Mouse (Mus musculus) layer of hippocampus, adult 9-11 months (tissue): ENCODE measurements around the gene Zfhx3.

Experiments
- DNase-seq: peaks from one replicate; pipeline ENCODE4 v3.0.0; 2022

Gene Zfhx3

GRCm38 (mm10) chr8:108244636-108245494, 302.4 kb downstream of the Zfhx3 start:
- DNase-seq: no peak

GRCm38 (mm10) chr8:108245575-108245974, 303.1 kb downstream of the Zfhx3 start:
- no peak for DNase-seq

GRCm38 (mm10) chr8:108246035-108246933, 303.8 kb downstream of the Zfhx3 start:
- no peak for DNase-seq

- no peak for DNase-seq
Measured at GRCm38 (mm10) chr8:108246934-108247417, 304.5 kb downstream of the Zfhx3 start.

- DNase-seq: no peak
Measured at GRCm38 (mm10) chr8:108264593-108265160, 322.2 kb downstream of the Zfhx3 start.

- DNase-seq: no peak
Measured at GRCm38 (mm10) chr8:108277960-108278359, 335.5 kb downstream of the Zfhx3 start.

GRCm38 (mm10) chr8:108281981-108282380, 339.5 kb downstream of the Zfhx3 start:
- DNase-seq: no peak

GRCm38 (mm10) chr8:108286117-108286516, 343.7 kb downstream of the Zfhx3 start:
- no peak for DNase-seq

GRCm38 (mm10) chr8:108300964-108301615, 358.6 kb downstream of the Zfhx3 start:
- DNase-seq: no peak

GRCm38 (mm10) chr8:108301654-108302053, 359.2 kb downstream of the Zfhx3 start:
- no peak for DNase-seq

- DNase-seq: no peak
Measured at GRCm38 (mm10) chr8:108305368-108305767, 362.9 kb downstream of the Zfhx3 start.

GRCm38 (mm10) chr8:108309525-108310246, 367.2 kb downstream of the Zfhx3 start:
- no peak for DNase-seq

GRCm38 (mm10) chr8:108315046-108315445, 372.6 kb downstream of the Zfhx3 start:
- no peak for DNase-seq

- no peak for DNase-seq
Measured at GRCm38 (mm10) chr8:108317532-108318093, 375.2 kb downstream of the Zfhx3 start.

- peak; percentile 30 for DNase-seq
Measured at GRCm38 (mm10) chr8:108327711-108328110, 385.3 kb downstream of the Zfhx3 start.

- no peak for DNase-seq
Measured at GRCm38 (mm10) chr8:108348352-108348751, 405.9 kb downstream of the Zfhx3 start.

GRCm38 (mm10) chr8:108348776-108349175, 406.3 kb downstream of the Zfhx3 start:
- DNase-seq: no peak

- no peak for DNase-seq
Measured at GRCm38 (mm10) chr8:108355119-108355777, 412.8 kb downstream of the Zfhx3 start.

- DNase-seq: no peak
Measured at GRCm38 (mm10) chr8:108361402-108361801, 419.0 kb downstream of the Zfhx3 start.

GRCm38 (mm10) chr8:108362421-108362820, 420.0 kb downstream of the Zfhx3 start:
- DNase-seq: no peak

- no peak for DNase-seq
Measured at GRCm38 (mm10) chr8:108363435-108363834, 421.0 kb downstream of the Zfhx3 start.
